Mouse (Mus musculus): ENCODE measurements around the gene Il17rb. TPM values are rescaled to one million over a fixed set of nuclear protein-coding genes. Genes with fewer than 3 reads are reported as not detected.

Gene Il17rb
- polyA plus RNA-seq, 1 experiment from 2014 or later = 1.2 TPM

DNA sequence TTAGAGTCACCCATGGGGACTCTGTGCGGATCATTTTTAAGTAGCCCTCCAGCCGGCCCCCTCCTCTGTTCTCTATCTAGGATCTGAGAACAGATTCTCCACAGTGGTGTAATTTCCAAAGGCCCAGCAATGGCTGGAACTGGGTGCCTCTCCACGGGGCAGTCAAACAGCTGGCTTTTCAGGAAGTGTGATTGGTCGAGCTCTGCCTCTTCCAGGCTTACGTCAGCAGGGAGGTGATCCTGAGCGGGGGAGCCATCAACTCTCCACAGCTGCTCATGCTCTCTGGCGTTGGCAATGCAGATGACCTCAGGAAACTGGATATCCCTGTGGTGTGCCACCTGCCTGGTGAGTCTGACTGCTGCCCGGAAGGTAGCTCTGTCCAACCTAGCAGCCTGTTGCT, 24.7 kb upstream of the Il17rb start:
- H3K9me3 ChIP-seq = no peaks in the 10 kb centered on the region
- 66% methylated on average over 8 of the region's 8 CpGs for WGBS
- H3K4me3 ChIP-seq = no peak overlapping the region
- no peak for ATAC-seq (ENCODE audit: low read depth)
- H3K4me2 ChIP-seq = no peak overlapping the region
- no peaks in the 10 kb centered on the region for H3K4me1 ChIP-seq (replicated peaks)
- H3K36me3 ChIP-seq = no peaks in the 10 kb centered on the region
- no peaks in the 10 kb centered on the region for H3K27me3 ChIP-seq
- no peak overlapping the region for H3K27ac ChIP-seq (replicated peaks)
- no peak overlapping the region for H3K9ac ChIP-seq

GRCm38 (mm10) chr14:30027378-30027777, 18.7 kb upstream of the Il17rb start:
- no peaks in the 10 kb centered on the region for H3K36me3 ChIP-seq
- no peaks in the 10 kb centered on the region for H3K9me3 ChIP-seq
- no peak overlapping the region for H3K4me3 ChIP-seq
- no peak for ATAC-seq (ENCODE audit: low read depth)
- no peaks in the 10 kb centered on the region for H3K27me3 ChIP-seq
- H3K9ac ChIP-seq = no peak overlapping the region
- H3K27ac ChIP-seq (replicated peaks) = no peak overlapping the region
- WGBS = 56% methylated on average over 2 of the region's 2 CpGs
- no peak overlapping the region for H3K4me2 ChIP-seq
- no peaks in the 10 kb centered on the region for H3K4me1 ChIP-seq (replicated peaks)

DNA sequence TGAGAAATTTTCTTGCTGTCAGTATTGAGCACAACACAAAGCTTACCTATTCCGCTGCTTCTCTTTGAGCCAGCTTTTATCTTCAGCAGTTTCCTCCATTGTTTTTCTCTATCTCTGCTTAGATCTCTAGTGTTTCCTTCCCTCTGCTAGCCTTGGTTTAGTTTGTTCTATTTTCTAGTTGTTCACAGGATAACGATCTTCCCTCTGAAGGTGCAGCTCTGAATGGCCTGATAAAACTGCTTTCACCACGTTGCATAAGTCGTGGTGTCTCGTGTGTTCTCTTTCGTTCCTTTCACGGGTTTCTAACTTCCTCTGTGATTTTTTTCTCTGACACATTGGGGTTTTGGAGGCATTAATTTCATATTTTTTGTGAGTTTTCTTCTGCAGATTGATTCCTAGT, 15.7 kb upstream of the Il17rb start:
- no peaks in the 10 kb centered on the region for H3K4me1 ChIP-seq (replicated peaks)

GRCm38 (mm10) chr14:30022471-30022870, 13.8 kb upstream of the Il17rb start:
- H3K9ac ChIP-seq = no peak overlapping the region
- no peak for ATAC-seq (ENCODE audit: low read depth)
- no peak overlapping the region for H3K4me3 ChIP-seq
- no peak overlapping the region for H3K27ac ChIP-seq (replicated peaks)
- H3K36me3 ChIP-seq = no peaks in the 10 kb centered on the region
- no peaks in the 10 kb centered on the region for H3K27me3 ChIP-seq
- no peak overlapping the region for H3K4me2 ChIP-seq
- 94% methylated on average over 6 of the region's 6 CpGs for WGBS
- H3K9me3 ChIP-seq = no peaks in the 10 kb centered on the region
- no peaks in the 10 kb centered on the region for H3K4me1 ChIP-seq (replicated peaks)

More for the DNA sequence above, 15.7 kb upstream of the Il17rb start:
- no peak for ATAC-seq (ENCODE audit: low read depth)
- Histone ChIP-seq H3K36me3 (no peaks in the 10 kb centered on the region), H3K27me3 (no peaks in the 10 kb centered on the region), H3K4me2 (no peak overlapping the region), H3K9me3 (no peaks in the 10 kb centered on the region), H3K27ac (replicated peaks) (no peak overlapping the region), H3K4me3 (no peak overlapping the region), H3K9ac (no peak overlapping the region)
- WGBS = 71% methylated on average over 7 of the region's 7 CpGs

DNA sequence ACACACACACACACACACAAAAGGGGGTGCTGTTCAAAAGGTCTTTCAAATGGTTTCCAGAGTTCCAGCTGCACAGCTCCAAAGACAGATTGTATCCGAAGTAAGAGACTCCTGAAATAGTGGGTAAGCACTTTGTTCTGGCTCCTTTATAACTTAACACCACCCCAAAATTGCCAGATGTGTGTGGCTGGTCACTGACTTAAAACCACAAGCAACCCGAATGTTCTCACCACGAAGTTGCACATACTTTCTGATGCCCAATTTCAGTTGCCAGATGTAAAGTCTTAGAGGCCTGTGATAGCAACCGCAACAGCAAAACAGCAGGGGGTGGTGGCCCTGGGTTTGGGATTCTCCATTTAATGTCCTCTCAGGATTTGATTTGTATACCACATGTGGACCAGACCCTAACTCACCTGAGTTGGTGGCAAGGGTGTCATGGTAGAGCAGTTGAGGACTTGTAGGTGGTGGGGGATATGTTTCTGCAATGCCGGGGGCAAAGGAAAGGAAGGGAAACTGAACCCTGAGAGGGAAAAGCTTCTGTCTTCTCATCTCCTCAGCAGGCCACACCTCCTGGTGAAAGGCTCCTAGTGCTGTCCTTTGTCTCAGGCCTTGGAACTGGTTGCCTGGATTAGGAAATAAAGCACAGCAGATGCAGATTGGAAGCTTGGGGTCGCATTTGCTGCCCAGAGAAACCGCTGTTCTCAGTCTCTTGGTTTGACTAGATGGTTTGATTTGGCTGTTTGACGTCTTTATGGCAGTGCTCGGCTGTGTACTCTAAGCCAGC, 11.3 kb upstream of the Il17rb start:
- no peak overlapping the region for H3K4me3 ChIP-seq
- 47% methylated on average over 9 of the region's 9 CpGs for WGBS
- no peak for ATAC-seq (ENCODE audit: low read depth)

DNA sequence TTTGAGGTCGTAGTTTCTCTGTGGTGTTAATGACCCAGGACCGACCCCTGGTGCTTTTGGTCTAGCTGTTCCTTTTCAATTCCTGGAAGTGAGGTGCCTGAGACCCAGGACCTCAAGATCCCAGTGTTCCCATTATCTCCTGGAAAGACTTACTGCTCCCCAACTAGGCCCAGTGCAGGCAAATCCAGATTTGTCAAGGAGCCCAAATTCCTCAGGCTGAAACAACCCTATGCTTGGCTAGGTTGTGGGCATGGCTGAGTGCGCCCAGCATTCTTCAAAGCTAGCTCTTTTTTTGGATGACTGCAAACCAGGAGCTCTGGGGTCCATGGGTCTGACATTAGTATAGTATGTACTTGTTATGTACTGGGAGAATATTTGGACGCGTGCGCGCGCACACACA, 10.7 kb upstream of the Il17rb start:
- Histone ChIP-seq H3K4me3 (no peak overlapping the region), H3K27ac (replicated peaks) (no peak overlapping the region), H3K4me2 (no peak overlapping the region), H3K9ac (no peak overlapping the region), H3K27me3 (no peaks in the 10 kb centered on the region), H3K4me1 (replicated peaks) (no peaks in the 10 kb centered on the region; the same call in 1 of the 2 replicates), H3K36me3 (no peaks in the 10 kb centered on the region), H3K9me3 (no peaks in the 10 kb centered on the region)
- WGBS = 93% methylated on average over 8 of the region's 8 CpGs
- ATAC-seq (ENCODE audit: low read depth) = no peak

More for the DNA sequence above, 11.3 kb upstream of the Il17rb start:
- Histone ChIP-seq H3K9me3 (no peaks in the 10 kb centered on the region), H3K27me3 (no peaks in the 10 kb centered on the region), H3K36me3 (no peaks in the 10 kb centered on the region), H3K4me2 (no peak overlapping the region), H3K9ac (no peak overlapping the region), H3K4me1 (replicated peaks) (no peaks in the 10 kb centered on the region; the same call in 1 of the 2 replicates), H3K27ac (replicated peaks) (no peak overlapping the region)

GRCm38 (mm10) chr14:30018846-30019245, 10.2 kb upstream of the Il17rb start:
- 93% methylated on average over 6 of the region's 6 CpGs for WGBS
- no peak for ATAC-seq (ENCODE audit: low read depth)
- H3K4me1 ChIP-seq (replicated peaks) = no peaks in the 10 kb centered on the region; the same call in 1 of the 2 replicates
- no peak overlapping the region for H3K4me2 ChIP-seq
- H3K4me3 ChIP-seq = no peak overlapping the region
- no peak overlapping the region for H3K9ac ChIP-seq
- no peaks in the 10 kb centered on the region for H3K36me3 ChIP-seq
- no peaks in the 10 kb centered on the region for H3K27me3 ChIP-seq
- no peaks in the 10 kb centered on the region for H3K9me3 ChIP-seq
- no peak overlapping the region for H3K27ac ChIP-seq (replicated peaks)

- no peak overlapping the region for H3K27ac ChIP-seq (replicated peaks)
- no peak overlapping the region for H3K4me3 ChIP-seq
- no peak overlapping the region for H3K4me2 ChIP-seq
- H3K4me1 ChIP-seq (replicated peaks) = no peaks in the 10 kb centered on the region; the same call in 1 of the 2 replicates
- no peak overlapping the region for H3K9ac ChIP-seq
- no peaks in the 10 kb centered on the region for H3K9me3 ChIP-seq
- H3K27me3 ChIP-seq = no peaks in the 10 kb centered on the region
- no peaks in the 10 kb centered on the region for H3K36me3 ChIP-seq
- no peak for ATAC-seq (ENCODE audit: low read depth)
- WGBS = 95% methylated on average over 4 of the region's 4 CpGs
Observed at GRCm38 (mm10) chr14:30018463-30018801, 9.7 kb upstream of the Il17rb start.

GRCm38 (mm10) chr14:30017794-30018462, 9.2 kb upstream of the Il17rb start:
- no peak for ATAC-seq (ENCODE audit: low read depth)
- Histone ChIP-seq H3K36me3 (no peaks in the 10 kb centered on the region), H3K9ac (no peak overlapping the region), H3K4me2 (no peak overlapping the region), H3K4me3 (no peak overlapping the region), H3K27me3 (no peaks in the 10 kb centered on the region), H3K9me3 (no peaks in the 10 kb centered on the region), H3K27ac (replicated peaks) (no peak overlapping the region), H3K4me1 (replicated peaks) (no peaks in the 10 kb centered on the region; the same call in 1 of the 2 replicates)
- WGBS = 93% methylated on average over 8 of the region's 8 CpGs

- Histone ChIP-seq H3K9me3 (no peaks in the 10 kb centered on the region), H3K27ac (replicated peaks) (no peak overlapping the region), H3K9ac (no peak overlapping the region), H3K36me3 (no peaks in the 10 kb centered on the region), H3K4me2 (no peak overlapping the region), H3K4me1 (replicated peaks) (no peaks in the 10 kb centered on the region; the same call in 1 of the 2 replicates), H3K4me3 (no peak overlapping the region), H3K27me3 (no peaks in the 10 kb centered on the region)
- 89% methylated on average over 5 of the region's 5 CpGs for WGBS
- no peak for ATAC-seq (ENCODE audit: low read depth)
Observed at GRCm38 (mm10) chr14:30016666-30017065, 8.0 kb upstream of the Il17rb start.

DNA sequence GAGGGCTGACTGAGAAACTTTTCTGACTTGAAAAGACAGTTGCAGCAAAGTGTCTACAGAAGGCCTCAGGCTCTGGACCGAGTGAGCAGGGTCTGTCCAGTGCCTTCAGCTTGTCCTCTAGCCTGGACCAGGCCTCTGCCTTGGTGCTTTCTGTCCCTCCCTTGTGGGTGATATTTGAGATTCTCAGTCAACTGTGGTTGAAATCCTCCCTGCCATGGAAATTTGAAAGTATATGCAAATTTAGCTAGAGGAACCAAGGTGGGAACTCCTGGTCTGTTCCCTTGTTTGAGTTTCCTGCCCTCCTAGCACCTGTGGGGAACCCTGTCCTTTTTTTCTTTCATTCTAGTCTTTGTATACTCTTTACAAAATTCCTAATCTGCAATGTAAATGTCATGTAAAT, 6.3 kb upstream of the Il17rb start:
- 74% methylated on average over 1 of the region's 1 CpGs for WGBS
- Histone ChIP-seq H3K36me3 (no peaks in the 10 kb centered on the region), H3K27ac (replicated peaks) (no peak overlapping the region), H3K9ac (no peak overlapping the region), H3K4me1 (replicated peaks) (no peaks in the 10 kb centered on the region; the same call in 1 of the 2 replicates), H3K4me3 (no peak overlapping the region), H3K27me3 (peaks cover 10% of the 10 kb centered on the region), H3K9me3 (no peaks in the 10 kb centered on the region), H3K4me2 (no peak overlapping the region)
- ATAC-seq (ENCODE audit: low read depth) = no peak

DNA sequence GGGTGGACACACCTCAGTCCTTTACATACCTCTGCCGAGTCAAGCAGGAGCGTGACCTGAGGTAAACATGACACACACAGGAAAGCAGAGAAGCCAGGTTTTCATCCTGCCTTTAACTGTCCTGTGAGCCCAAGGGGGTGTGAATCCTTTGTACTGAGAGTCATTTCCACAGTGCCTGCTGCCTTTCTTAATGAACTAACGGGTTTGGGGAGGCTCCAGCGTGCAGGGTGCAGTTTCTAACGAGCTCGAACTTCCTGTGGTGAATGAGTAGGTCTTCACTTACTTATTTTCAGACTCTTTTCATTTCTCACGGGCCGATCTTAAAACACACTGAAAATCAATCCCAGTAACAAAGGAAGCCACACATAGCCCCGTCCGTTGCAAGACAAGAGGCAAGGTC, 5.8 kb upstream of the Il17rb start:
- Histone ChIP-seq H3K27me3 (peaks cover 15% of the 10 kb centered on the region), H3K4me1 (replicated peaks) (no peaks in the 10 kb centered on the region; the same call in 1 of the 2 replicates), H3K9me3 (no peaks in the 10 kb centered on the region), H3K4me2 (no peak overlapping the region), H3K36me3 (no peaks in the 10 kb centered on the region), H3K9ac (no peak overlapping the region), H3K4me3 (no peak overlapping the region), H3K27ac (replicated peaks) (no peak overlapping the region)
- WGBS = 61% methylated on average over 10 of the region's 10 CpGs
- no peak for ATAC-seq (ENCODE audit: low read depth)
